Mouse (Mus musculus) CD4-positive, CD25-positive, alpha-beta regulatory T cell, adult 4 months (primary cell): Measurements from ENCODE around the gene Oxgr1. TPM values are rescaled to one million over a fixed set of nuclear protein-coding genes. Genes with fewer than 3 reads are reported as not detected.

ENCODE experiments used
- polyA plus RNA-seq, 2 experiments: library from polyadenylated mRNA; unstranded; fragments of 100-300 nt; shearing (Covaris generic); gene quantifications; one replicate each; pipeline ENCODE4 v1.2.1; 2017

Gene Oxgr1
- polyA plus RNA-seq, 2 experiments from 2014 or later = not detected

Other genes with a start within 250 kb of the Oxgr1 start
- 10 to 100 TPM; 50.7 to 52.1 TPM for gene Mbnl2, start 233.2 kb upstream of the Oxgr1 start, polyA plus RNA-seq